Mouse (Mus musculus): Measurements from ENCODE around the gene Plac1. TPM values are rescaled to one million over a fixed set of nuclear protein-coding genes. Genes with fewer than 3 reads are reported as not detected.

Gene Plac1
- polyA plus RNA-seq, 1 experiment = not detected

DNA sequence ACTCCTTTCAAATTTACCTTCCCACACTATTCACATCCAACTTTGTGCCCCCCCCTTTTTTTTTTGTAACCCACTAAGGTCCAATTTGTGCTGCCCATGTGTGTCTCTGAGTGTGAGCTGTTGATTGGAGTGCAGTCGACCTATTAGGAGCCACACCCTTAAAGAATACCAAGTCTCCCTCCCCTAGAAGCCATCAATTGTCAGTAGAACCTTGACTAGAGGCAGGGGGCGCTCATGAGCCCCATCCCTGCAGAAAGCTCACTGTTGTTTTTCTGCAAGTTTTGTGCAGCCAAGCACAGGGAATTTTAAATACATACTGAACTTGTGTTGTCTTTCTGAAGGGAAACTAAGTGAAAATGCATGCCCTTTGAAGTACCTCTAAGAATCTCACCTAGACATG, 1.9 kb downstream of the Plac1 start:
- WGBS = 12% methylated on average over 2 of the region's 2 CpGs

DNA sequence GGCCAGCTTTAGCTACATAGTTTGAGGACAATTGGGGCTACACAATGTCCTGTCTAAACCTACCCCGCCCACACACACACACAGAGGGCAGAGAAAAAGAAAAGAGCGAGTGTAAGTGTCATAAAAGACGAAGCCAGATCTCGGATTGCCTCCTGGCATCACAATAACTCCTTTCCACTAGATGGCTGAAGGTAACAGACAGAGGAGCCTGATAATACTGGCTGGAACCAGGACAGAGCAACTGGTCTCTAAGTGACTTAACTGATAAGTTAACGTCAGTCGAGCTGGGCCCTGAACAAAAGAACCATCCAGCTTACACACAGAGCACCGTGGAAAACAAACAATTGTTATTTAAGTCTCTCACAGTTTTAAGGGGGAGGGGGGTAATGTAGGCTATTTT, 3.5 kb downstream of the Plac1 start:
- WGBS = 70% methylated on average over 7 of the region's 7 CpGs
- H3K4me3 ChIP-seq (ENCODE audit: insufficient read depth, low read depth, low read length) = no peak overlapping the region
- H3K4me1 ChIP-seq (ENCODE audit: control insufficient read depth, insufficient read depth, low read length) = no peaks in the 10 kb centered on the region
- H3K27ac ChIP-seq (ENCODE audit: insufficient read depth, low read depth, low read length) = no peak overlapping the region
- TF ChIP-seq POLR2A (IDR thresholded peaks at IDR 0.05; ENCODE audit: insufficient read depth, low read depth, low read length) (no peak), CTCF (IDR thresholded peaks at IDR 0.05; ENCODE audit: insufficient read depth, low read depth, low read length) (no peak)

More for the DNA sequence above, 1.9 kb downstream of the Plac1 start:
- TF ChIP-seq POLR2A (IDR thresholded peaks at IDR 0.05; ENCODE audit: insufficient read depth, low read depth, low read length) (no peak), CTCF (IDR thresholded peaks at IDR 0.05; ENCODE audit: insufficient read depth, low read depth, low read length) (no peak)
- H3K27ac ChIP-seq (ENCODE audit: insufficient read depth, low read depth, low read length) = no peak overlapping the region
- H3K4me3 ChIP-seq (ENCODE audit: insufficient read depth, low read depth, low read length) = no peak overlapping the region
- H3K4me1 ChIP-seq (ENCODE audit: control insufficient read depth, insufficient read depth, low read length) = no peaks in the 10 kb centered on the region

DNA sequence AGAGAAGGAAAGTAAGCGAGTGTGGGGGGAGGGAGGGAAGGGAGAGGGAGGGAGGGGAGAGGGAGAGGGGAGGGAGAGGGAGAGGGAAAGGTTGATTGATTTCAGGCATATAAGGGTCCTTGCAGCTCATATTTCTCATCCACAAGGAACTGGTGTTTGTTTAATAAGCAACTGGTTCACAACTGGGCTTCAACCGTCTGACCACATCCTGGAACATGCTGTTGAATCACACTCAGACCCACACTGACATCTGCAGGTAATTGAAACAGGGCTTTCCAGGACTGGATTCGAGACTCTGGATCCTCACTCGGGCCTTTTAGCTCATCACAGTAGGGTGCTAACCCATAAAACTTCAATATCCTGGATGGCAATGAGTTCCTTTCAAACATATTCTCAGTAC, 6.2 kb downstream of the Plac1 start:
- no peaks in the 10 kb centered on the region for H3K4me1 ChIP-seq (ENCODE audit: control insufficient read depth, insufficient read depth, low read length)
- no peak for TF ChIP-seq POLR2A (IDR thresholded peaks at IDR 0.05; ENCODE audit: insufficient read depth, low read depth, low read length)
- TF ChIP-seq CTCF (IDR thresholded peaks at IDR 0.05; ENCODE audit: insufficient read depth, low read depth, low read length) = no peak
- H3K4me3 ChIP-seq (ENCODE audit: insufficient read depth, low read depth, low read length) = no peak overlapping the region
- 76% methylated on average over 4 of the region's 4 CpGs for WGBS
- H3K27ac ChIP-seq (ENCODE audit: insufficient read depth, low read depth, low read length) = no peak overlapping the region

DNA sequence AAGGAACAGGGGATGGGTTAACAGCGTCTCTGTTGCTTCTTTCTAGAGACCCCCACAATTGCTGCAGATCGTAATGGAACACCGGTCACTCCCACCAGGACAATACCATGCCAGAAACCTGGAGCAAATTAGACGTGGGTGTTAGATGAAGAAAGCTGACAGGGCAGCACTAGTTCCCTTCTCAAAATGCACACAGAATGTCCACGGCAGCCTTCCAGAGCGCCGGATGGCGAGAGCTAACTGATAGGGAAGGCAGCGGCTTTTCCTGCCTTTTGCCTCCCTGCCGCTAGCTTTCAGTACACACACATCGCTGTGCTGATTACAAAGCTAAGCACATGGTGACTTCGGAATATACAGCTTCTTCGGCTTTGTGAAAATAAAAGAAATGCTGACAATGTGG, 7.9 kb downstream of the Plac1 start:
- Histone ChIP-seq H3K27ac (ENCODE audit: insufficient read depth, low read depth, low read length) (no peak overlapping the region), H3K4me1 (ENCODE audit: control insufficient read depth, insufficient read depth, low read length) (no peaks in the 10 kb centered on the region), H3K4me3 (ENCODE audit: insufficient read depth, low read depth, low read length) (peak overlapping the region; percentile 29)
- WGBS = 25% methylated on average over 13 of the region's 13 CpGs
- TF ChIP-seq CTCF (IDR thresholded peaks at IDR 0.05; ENCODE audit: insufficient read depth, low read depth, low read length) (no peak), POLR2A (IDR thresholded peaks at IDR 0.05; ENCODE audit: insufficient read depth, low read depth, low read length) (no peak)

DNA sequence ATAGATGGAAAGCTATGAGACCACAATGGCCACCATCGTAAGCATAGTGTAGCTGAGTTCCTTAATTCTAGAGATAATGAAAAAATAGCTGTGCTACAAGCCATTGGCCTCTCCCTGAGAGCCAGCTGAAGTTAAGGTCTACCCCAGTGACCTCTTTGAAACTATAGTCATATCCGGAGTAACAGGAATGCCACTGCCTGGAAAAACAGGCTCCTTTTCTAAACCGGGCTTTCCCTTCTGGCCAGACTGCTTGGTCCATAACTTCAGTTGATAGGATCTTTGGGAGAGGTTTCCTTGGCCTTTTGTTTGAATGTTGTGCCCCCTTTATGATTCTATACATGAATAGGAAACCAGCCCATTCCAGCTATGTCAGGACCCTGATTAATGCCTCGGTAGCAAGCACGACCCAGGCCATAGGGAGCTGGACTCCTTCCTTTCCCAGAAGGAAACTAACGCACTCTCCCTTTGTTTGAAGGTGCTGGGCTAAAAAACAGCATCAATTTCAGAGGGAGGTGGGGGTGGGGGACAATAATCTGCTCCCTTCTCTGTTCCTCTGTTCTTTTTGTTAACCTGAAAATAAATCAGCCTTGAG, 15.5 kb downstream of the Plac1 start:
- no peak overlapping the region for H3K27ac ChIP-seq (ENCODE audit: insufficient read depth, low read depth, low read length)
- 71% methylated on average over 6 of the region's 6 CpGs for WGBS
- TF ChIP-seq CTCF (IDR thresholded peaks at IDR 0.05; ENCODE audit: insufficient read depth, low read depth, low read length) = no peak
- no peak for TF ChIP-seq POLR2A (IDR thresholded peaks at IDR 0.05; ENCODE audit: insufficient read depth, low read depth, low read length)
- H3K4me1 ChIP-seq (ENCODE audit: control insufficient read depth, insufficient read depth, low read length) = no peaks in the 10 kb centered on the region
- no peak overlapping the region for H3K4me3 ChIP-seq (ENCODE audit: insufficient read depth, low read depth, low read length)

DNA sequence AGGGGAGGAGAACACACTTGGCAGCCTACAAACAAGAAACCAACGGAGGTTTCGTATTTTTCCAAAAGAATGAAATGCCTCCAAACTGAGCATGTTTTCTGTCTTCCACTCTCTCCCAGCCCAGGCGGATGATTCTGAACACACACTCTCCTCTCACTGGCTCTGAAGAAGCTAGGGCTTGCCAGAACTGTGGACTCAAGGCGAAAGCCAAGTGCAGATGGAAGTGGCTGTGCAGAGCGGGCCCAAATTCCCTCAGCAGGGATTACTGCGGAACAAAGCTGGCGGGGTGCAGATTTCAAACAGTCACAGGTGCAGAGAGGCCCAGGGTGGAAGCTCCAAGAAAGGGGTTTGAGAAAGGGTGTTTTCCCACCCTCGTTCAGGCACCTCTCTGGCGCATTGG, 19.1 kb downstream of the Plac1 start:
- H3K4me1 ChIP-seq (ENCODE audit: control insufficient read depth, insufficient read depth, low read length) = no peaks in the 10 kb centered on the region
- H3K27ac ChIP-seq (ENCODE audit: insufficient read depth, low read depth, low read length) = no peak overlapping the region
- H3K4me3 ChIP-seq (ENCODE audit: insufficient read depth, low read depth, low read length) = no peak overlapping the region
- TF ChIP-seq CTCF (IDR thresholded peaks at IDR 0.05; ENCODE audit: insufficient read depth, low read depth, low read length) (no peak), POLR2A (IDR thresholded peaks at IDR 0.05; ENCODE audit: insufficient read depth, low read depth, low read length) (no peak)
- WGBS = 72% methylated on average over 9 of the region's 9 CpGs

DNA sequence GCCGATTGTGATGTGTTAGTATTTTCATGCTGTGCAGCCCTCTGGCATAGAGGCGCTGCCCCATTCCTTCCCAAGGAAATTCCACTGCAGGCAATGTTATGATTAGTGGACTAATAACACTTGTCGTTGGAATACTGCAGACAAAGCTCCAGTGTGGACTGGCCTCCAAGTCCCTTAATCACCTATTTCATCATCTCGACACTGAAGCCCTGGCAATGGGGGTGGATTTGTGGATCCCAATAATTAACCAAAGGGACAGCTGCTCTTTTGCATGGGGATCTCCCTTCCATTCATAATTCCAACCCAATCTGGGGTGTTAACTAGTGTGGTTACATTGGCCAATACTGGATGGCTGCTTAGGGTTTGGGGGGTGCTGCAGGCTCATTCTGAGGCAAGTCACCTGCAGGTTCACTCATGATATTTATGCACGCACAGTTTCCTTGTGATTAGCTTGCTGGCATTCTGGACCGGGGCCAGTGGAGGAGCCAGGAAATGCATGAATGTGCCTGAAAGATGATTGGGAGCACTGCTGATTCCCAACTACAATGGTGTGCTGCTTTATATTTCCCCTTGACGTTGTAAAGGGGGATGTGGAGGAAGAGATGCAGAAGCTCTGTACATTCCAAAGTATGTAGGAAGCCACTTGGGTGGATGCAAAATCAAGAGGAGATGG, 25.2 kb downstream of the Plac1 start:
- Histone ChIP-seq H3K4me1 (ENCODE audit: control insufficient read depth, insufficient read depth, low read length) (peaks cover 9% of the 10 kb centered on the region; the same call in 1 of the 2 replicates), H3K27ac (ENCODE audit: insufficient read depth, low read depth, low read length) (no peak overlapping the region), H3K4me3 (ENCODE audit: insufficient read depth, low read depth, low read length) (no peak overlapping the region)
- 40% methylated on average over 7 of the region's 7 CpGs for WGBS
- TF ChIP-seq POLR2A (IDR thresholded peaks at IDR 0.05; ENCODE audit: insufficient read depth, low read depth, low read length) = no peak
- TF ChIP-seq CTCF (IDR thresholded peaks at IDR 0.05; ENCODE audit: insufficient read depth, low read depth, low read length) = no peak

DNA sequence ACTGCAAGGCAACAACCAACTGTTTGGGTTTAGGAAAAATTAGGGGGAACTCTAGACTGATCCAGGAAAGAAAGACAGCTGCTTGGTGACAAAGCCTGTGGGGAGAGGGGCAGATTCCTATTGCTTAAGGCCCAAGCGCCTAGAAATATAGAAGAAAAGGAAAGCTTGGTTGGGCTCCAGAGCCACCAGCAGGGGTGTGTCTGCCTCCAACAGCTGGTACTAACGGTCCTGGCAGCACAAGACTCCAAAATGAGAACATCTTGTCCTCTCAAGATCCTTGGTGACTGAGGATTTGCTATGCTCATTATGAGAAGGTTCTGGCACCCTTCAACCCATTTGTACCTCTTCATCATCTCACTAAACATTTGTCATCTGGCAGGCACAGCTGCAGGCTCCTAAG, 26.1 kb downstream of the Plac1 start:
- H3K4me3 ChIP-seq (ENCODE audit: insufficient read depth, low read depth, low read length) = no peak overlapping the region
- 80% methylated on average over 2 of the region's 2 CpGs for WGBS
- TF ChIP-seq CTCF (IDR thresholded peaks at IDR 0.05; ENCODE audit: insufficient read depth, low read depth, low read length) (no peak), POLR2A (IDR thresholded peaks at IDR 0.05; ENCODE audit: insufficient read depth, low read depth, low read length) (no peak)
- H3K4me1 ChIP-seq (ENCODE audit: control insufficient read depth, insufficient read depth, low read length) = peaks cover 9% of the 10 kb centered on the region; the same call in 1 of the 2 replicates
- H3K27ac ChIP-seq (ENCODE audit: insufficient read depth, low read depth, low read length) = no peak overlapping the region

DNA sequence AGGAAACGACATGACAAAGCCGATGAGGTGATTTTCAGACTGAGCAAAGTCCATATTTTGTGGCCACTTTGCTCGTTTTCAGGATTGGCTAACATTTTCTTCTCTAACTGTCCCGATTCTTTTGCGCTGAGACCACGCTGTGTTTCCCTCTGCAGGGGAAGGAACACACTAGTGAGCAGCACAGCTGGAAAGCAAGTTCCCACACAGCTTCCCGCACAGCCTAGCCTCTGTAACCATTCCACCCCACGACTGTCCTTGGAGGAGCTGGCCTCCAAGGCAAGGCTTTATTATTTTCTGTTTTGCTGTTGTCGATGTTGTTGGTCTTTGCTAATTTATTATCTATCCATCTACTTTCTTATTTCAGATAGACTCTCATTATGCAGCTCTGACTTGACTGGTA, 27.4 kb downstream of the Plac1 start:
- WGBS = 39% methylated on average over 9 of the region's 9 CpGs
- TF ChIP-seq CTCF (IDR thresholded peaks at IDR 0.05; ENCODE audit: insufficient read depth, low read depth, low read length) = no peak
- no peak for TF ChIP-seq POLR2A (IDR thresholded peaks at IDR 0.05; ENCODE audit: insufficient read depth, low read depth, low read length)
- H3K4me1 ChIP-seq (ENCODE audit: control insufficient read depth, insufficient read depth, low read length) = peaks cover 9% of the 10 kb centered on the region; the same call in 1 of the 2 replicates
- H3K4me3 ChIP-seq (ENCODE audit: insufficient read depth, low read depth, low read length) = no peak overlapping the region
- H3K27ac ChIP-seq (ENCODE audit: insufficient read depth, low read depth, low read length) = no peak overlapping the region
